Mouse (Mus musculus) midbrain, embryonic 11.5 days (tissue): ENCODE measurements around the gene Tubg1. TPM values are rescaled to one million over a fixed set of nuclear protein-coding genes. Genes with fewer than 3 reads are reported as not detected.
"Not testable (repeated sequence)": the region's sequence is repeated elsewhere in the genome, so short reads cannot be mapped to it uniquely, and the experiment has no call there.

Experiments
- ATAC-seq: fragments of 200-750 bp; cut with Nextera tagmentation; 2 replicates; pipeline ENCODE4 v1.8.0; 2017; ENCODE audit warnings: moderate TSS enrichment, moderate library complexity; ENCODE audit not compliant: low FRiP score
- DNase-seq: peaks from one replicate; pipeline ENCODE4 v3.0.0; 2015; ENCODE audit warnings: low spot score; ENCODE audit errors: missing footprints
- H3K27ac ChIP-seq: fragments of 300-500 bp; sonication (generic); 2 replicates; pipeline ENCODE4 v1.5.1; 2014; ENCODE audit warnings: low read depth, low read length
- H3K27me3 ChIP-seq: fragments of 300-500 bp; sonication (generic); 2 replicates; pipeline ENCODE4 v1.6.1; 2014; ENCODE audit warnings: mild to moderate bottlenecking, low read length, moderate library complexity, mixed read lengths; ENCODE audit not compliant: control insufficient read depth, insufficient read depth
- H3K36me3 ChIP-seq: fragments of 300-500 bp; sonication (generic); 2 replicates; pipeline ENCODE4 v1.6.1; 2014; ENCODE audit warnings: mild to moderate bottlenecking, low read length, moderate library complexity, mixed read lengths; ENCODE audit not compliant: control insufficient read depth, insufficient read depth
- H3K4me1 ChIP-seq: fragments of 300-500 bp; sonication (generic); 2 replicates; pipeline ENCODE4 v1.6.1; 2014; ENCODE audit warnings: low read length; ENCODE audit not compliant: control insufficient read depth, insufficient read depth
- H3K4me2 ChIP-seq: fragments of 300-500 bp; sonication (generic); 2 replicates; pipeline ENCODE4 v1.6.1; 2014; ENCODE audit warnings: mild to moderate bottlenecking, moderate library complexity
- H3K4me3 ChIP-seq: fragments of 300-500 bp; sonication (generic); 2 replicates; pipeline ENCODE4 v1.5.1; 2014; ENCODE audit warnings: low read depth, low read length
- H3K9ac ChIP-seq: fragments of 300-500 bp; sonication (generic); 2 replicates; pipeline ENCODE4 v1.6.1; 2014; ENCODE audit warnings: low read length
- H3K9me3 ChIP-seq: fragments of 300-500 bp; sonication (generic); 2 replicates; pipeline ENCODE4 v1.6.1; 2016; ENCODE audit warnings: low read length; ENCODE audit not compliant: control insufficient read depth
- WGBS: fragments of 180-500 bp; shearing (Covaris S2); extraction: QIAGEN DNeasy Blood & Tissue Kit; methylation state at CpG from one replicate; pipeline ENCODE4 v1.1.7; 2014; 5-methylcytosine and 5-hydroxymethylcytosine counted together
- polyA plus RNA-seq: library from polyadenylated mRNA; unstranded; fragments of >200 nt; fragmentation: Nextera tagmentation; extraction: Ambion mirVana; gene quantifications from 2 replicates; pipeline ENCODE4 v1.2.1, GENCODE M21; 2014

Tubg1 gene
- polyA plus RNA-seq, 1 experiment from 2014 or later, result 108 TPM

GRCm38 (mm10) chr11:101115564-101115963 is 4.2 kb upstream of the Tubg1 start:
- Histone ChIP-seq H3K27me3 (no peaks in the 10 kb centered on the region), H3K36me3 (no peaks in the 10 kb centered on the region; the same call in 1 of the 2 replicates), H3K9me3 (no peaks in the 10 kb centered on the region), H3K4me3 (no peak overlapping the region), H3K9ac (no peak overlapping the region), H3K4me1 (peaks cover 12% of the 10 kb centered on the region), H3K4me2 (no peak overlapping the region), H3K27ac (no peak overlapping the region)
- ATAC-seq, result no peak
- DNase-seq, result no peak
- WGBS, result 79% methylated on average over 2 of the region's 2 CpGs

DNA sequence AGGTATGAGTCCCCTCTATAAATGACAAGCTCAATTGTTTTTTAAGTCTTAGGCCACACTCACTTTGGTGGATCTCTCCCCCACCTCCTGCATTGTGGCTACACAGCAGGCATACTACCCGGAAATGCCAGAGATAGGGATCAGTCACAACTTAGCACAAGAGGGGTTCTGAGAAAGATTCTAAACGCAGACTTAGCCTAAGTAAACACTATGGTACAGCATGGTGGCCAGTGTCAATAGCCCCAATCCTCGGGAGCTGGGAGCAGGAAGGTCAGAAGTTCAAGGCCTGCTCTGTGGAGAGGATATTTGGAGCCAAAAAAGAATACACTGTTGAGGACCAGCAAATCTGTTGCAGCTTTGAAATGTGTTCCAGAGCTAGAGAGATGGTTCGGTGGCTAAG is 1.6 kb upstream of the Tubg1 start:
- peaks cover 2% of the 10 kb centered on the region for H3K36me3 ChIP-seq
- no peak overlapping the region; the same call in 1 of the 2 replicates for H3K9ac ChIP-seq
- H3K4me1 ChIP-seq, result peaks cover 17% of the 10 kb centered on the region
- H3K9me3 ChIP-seq, result no peaks in the 10 kb centered on the region
- H3K4me2 ChIP-seq, result peak overlapping the region; percentile 65
- WGBS, result 50% methylated on average over 4 of the region's 4 CpGs
- no peaks in the 10 kb centered on the region for H3K27me3 ChIP-seq
- peak overlapping the region; percentile 87 for H3K4me3 ChIP-seq
- ATAC-seq (no peak), DNase-seq (no peak)
- H3K27ac ChIP-seq, result no peak overlapping the region

- peak overlapping the region; percentile 87 for H3K4me3 ChIP-seq
- peaks cover 17% of the 10 kb centered on the region for H3K4me1 ChIP-seq
- no peak for DNase-seq
- peak overlapping the region; percentile 92 for H3K9ac ChIP-seq
- WGBS, result 2% methylated on average over 37 of the region's 39 CpGs
- H3K4me2 ChIP-seq, result peak overlapping the region; percentile 65
- H3K9me3 ChIP-seq, result no peaks in the 10 kb centered on the region
- no peaks in the 10 kb centered on the region for H3K27me3 ChIP-seq
- H3K27ac ChIP-seq, result peak overlapping the region; percentile 58
- ATAC-seq, result peak; percentile 80
- peaks cover 2% of the 10 kb centered on the region for H3K36me3 ChIP-seq
Observed at GRCm38 (mm10) chr11:101119131-101119760, 492 bp upstream of the Tubg1 start.

GRCm38 (mm10) chr11:101120545-101121188 is 929 bp downstream of the Tubg1 start:
- Histone ChIP-seq H3K4me2 (peak overlapping the region; percentile 98), H3K4me3 (peak overlapping the region; percentile 87), H3K4me1 (peaks cover 17% of the 10 kb centered on the region), H3K9me3 (no peaks in the 10 kb centered on the region), H3K36me3 (peaks cover 2% of the 10 kb centered on the region), H3K27ac (peak overlapping the region; percentile 84), H3K27me3 (no peaks in the 10 kb centered on the region), H3K9ac (peak overlapping the region; percentile 79)
- WGBS, result 27% methylated on average over 19 of the region's 19 CpGs
- no peak for DNase-seq
- no peak for ATAC-seq

GRCm38 (mm10) chr11:101124494-101124893 is 4.8 kb downstream of the Tubg1 start:
- H3K9me3 ChIP-seq, H3K4me1 ChIP-seq, H3K27ac ChIP-seq, H3K27me3 ChIP-seq, H3K4me3 ChIP-seq, DNase-seq, ATAC-seq, H3K4me2 ChIP-seq, H3K9ac ChIP-seq: not testable (repeated sequence)
- WGBS, result 94% methylated on average over 8 of the region's 8 CpGs
- peaks cover 11% of the 10 kb centered on the region for H3K36me3 ChIP-seq

DNA sequence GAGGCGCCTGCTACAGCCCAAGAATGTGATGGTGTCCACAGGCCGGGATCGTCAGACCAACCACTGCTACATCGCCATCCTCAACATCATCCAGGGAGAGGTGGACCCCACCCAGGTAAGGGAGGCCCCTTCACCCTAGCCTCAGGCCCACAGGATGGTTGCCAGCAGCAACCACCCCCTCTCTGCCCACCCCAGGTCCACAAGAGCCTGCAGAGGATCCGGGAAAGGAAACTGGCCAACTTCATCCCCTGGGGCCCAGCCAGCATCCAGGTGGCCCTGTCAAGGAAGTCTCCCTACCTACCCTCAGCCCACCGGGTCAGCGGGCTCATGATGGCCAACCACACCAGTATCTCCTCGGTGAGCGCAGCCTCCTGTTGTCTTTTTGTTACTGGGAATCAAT is 5.3 kb downstream of the Tubg1 start:
- not testable (repeated sequence) for H3K9me3 ChIP-seq, H3K9ac ChIP-seq, H3K4me3 ChIP-seq, DNase-seq, H3K4me2 ChIP-seq, H3K4me1 ChIP-seq, H3K27ac ChIP-seq, ATAC-seq, H3K27me3 ChIP-seq
- WGBS, result 100% methylated on average over 7 of the region's 9 CpGs
- peaks cover 11% of the 10 kb centered on the region for H3K36me3 ChIP-seq

DNA sequence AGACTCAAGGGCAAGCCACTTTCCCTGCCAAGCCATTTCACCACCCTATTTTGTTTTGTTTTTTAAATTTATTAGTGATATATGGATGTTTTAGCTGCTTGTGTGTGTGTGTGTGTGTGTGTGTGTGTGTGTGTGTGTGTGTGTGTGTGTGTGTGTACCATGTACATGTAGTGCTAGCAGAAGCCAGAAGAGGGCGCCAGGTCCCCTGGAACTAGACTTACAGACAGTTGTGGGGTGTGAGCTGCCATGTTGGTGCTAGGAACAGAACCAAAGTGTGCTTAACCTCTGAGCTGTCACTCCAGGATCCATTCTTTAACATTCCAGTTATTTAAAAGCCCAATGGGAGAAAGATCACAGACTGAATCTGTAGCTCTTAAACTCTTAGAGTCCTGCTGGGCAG is 7.3 kb downstream of the Tubg1 start:
- Histone ChIP-seq H3K9ac (no peak overlapping the region), H3K27ac (no peak overlapping the region), H3K4me2 (no peak overlapping the region), H3K4me1 (no peaks in the 10 kb centered on the region), H3K4me3 (no peak overlapping the region), H3K9me3 (no peaks in the 10 kb centered on the region), H3K36me3 (peaks cover 11% of the 10 kb centered on the region), H3K27me3 (no peaks in the 10 kb centered on the region)
- WGBS, result 94% methylated on average over 1 of the region's 1 CpGs
- DNase-seq (no peak), ATAC-seq (no peak)

DNA sequence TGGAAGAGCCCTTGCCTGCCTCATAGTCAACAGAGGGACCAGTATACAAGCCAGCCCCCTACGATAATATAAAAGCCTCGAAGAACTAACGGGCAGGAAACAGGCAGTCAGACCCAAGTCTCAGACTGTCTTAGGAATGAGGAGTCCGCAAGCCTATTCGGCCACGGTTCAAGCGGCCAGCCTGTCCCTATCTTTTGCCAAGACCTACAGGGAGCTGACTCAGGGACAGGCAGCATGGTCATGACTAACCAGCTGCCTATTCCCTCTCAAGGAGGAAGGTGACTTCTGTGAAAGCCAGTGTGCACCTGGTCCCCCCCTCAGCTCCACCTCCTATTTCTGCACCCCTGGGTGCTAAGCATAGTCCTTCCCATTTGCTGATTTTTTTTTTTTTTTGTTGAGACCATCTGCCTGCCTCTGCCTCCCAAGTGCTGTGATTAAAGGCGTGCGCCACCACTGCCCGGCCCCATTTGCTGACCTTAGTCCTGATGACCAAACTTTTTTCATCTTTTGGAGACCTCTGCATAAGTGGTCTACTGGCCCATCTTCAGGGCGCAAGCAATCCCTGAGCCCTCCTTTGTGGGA is 9.3 kb downstream of the Tubg1 start:
- Histone ChIP-seq H3K9me3 (no peaks in the 10 kb centered on the region), H3K4me3 (no peak overlapping the region), H3K9ac (no peak overlapping the region), H3K36me3 (peaks cover 9% of the 10 kb centered on the region), H3K27ac (no peak overlapping the region), H3K4me2 (no peak overlapping the region), H3K27me3 (no peaks in the 10 kb centered on the region), H3K4me1 (no peaks in the 10 kb centered on the region)
- ATAC-seq (no peak), DNase-seq (no peak)
- 89% methylated on average over 11 of the region's 11 CpGs for WGBS

GRCm38 (mm10) chr11:101130056-101130756 is 10.5 kb downstream of the Tubg1 start:
- Histone ChIP-seq H3K9me3 (no peaks in the 10 kb centered on the region), H3K36me3 (peaks cover 9% of the 10 kb centered on the region), H3K4me1 (no peaks in the 10 kb centered on the region), H3K4me2 (no peak overlapping the region), H3K4me3 (no peak overlapping the region), H3K27me3 (no peaks in the 10 kb centered on the region), H3K27ac (no peak overlapping the region), H3K9ac (no peak overlapping the region)
- WGBS, result 56% methylated on average over 18 of the region's 18 CpGs
- ATAC-seq, result no peak
- no peak for DNase-seq
